Mouse (Mus musculus) ES-E14 (cell line): ENCODE measurements around the gene Cd40. TPM values are rescaled to one million over a fixed set of nuclear protein-coding genes. Genes with fewer than 3 reads are reported as not detected.
A peak's percentile ranks its signal among the peaks of the same experiment; 100 is the strongest.

Source experiments
- DNase-seq: peaks from one replicate; pipeline ENCODE4 v3.0.0-alpha.2; 2013; ENCODE audit warnings: low read depth, low spot score
- H3K27ac ChIP-seq: 2 replicates; pipeline ENCODE4 v1.5.1; 2012; ENCODE audit warnings: low read depth, mild to moderate bottlenecking, low read length, moderate library complexity, mixed read lengths; ENCODE audit not compliant: poor library complexity, insufficient read depth, severe bottlenecking
- H3K36me3 ChIP-seq: 2 replicates; pipeline ENCODE4 v1.6.1; 2012; ENCODE audit warnings: mild to moderate bottlenecking, low read length, moderate library complexity, mixed read lengths; ENCODE audit not compliant: control insufficient read depth, poor library complexity, insufficient read depth, severe bottlenecking
- H3K4me1 ChIP-seq, 2 experiments: fragments of 150-350 bp in 1 of 2; sonication (generic) in 1 of 2; 2 replicates each; pipeline ENCODE4 v1.6.1; 2012; ENCODE audit warnings: low read length in 2 of 2, mild to moderate bottlenecking in 1 of 2, mixed read lengths in 1 of 2; ENCODE audit not compliant: control insufficient read depth in 2 of 2, insufficient read depth in 2 of 2, poor library complexity in 1 of 2
- H3K4me3 ChIP-seq, 2 experiments: fragments of 150-350 bp in 1 of 2; sonication (generic) in 1 of 2; 2 replicates each; pipeline ENCODE4 v1.5.1; 2012; ENCODE audit warnings: low read length in 2 of 2, low read depth in 1 of 2, mild to moderate bottlenecking in 1 of 2, mixed read lengths in 1 of 2; ENCODE audit not compliant: insufficient read depth in 1 of 2, poor library complexity in 1 of 2, severe bottlenecking in 1 of 2
- H3K9ac ChIP-seq: 2 replicates; pipeline ENCODE4 v1.6.1; 2012; ENCODE audit warnings: low read depth, mild to moderate bottlenecking, low read length, mixed read lengths; ENCODE audit not compliant: poor library complexity, insufficient read depth, severe bottlenecking
- H3K9me3 ChIP-seq: fragments of 150-350 bp; sonication (generic); 2 replicates; pipeline ENCODE4 v1.6.1; 2012; ENCODE audit warnings: low read depth, mild to moderate bottlenecking, low read length; ENCODE audit not compliant: control insufficient read depth, insufficient read depth
- CHD2 ChIP-seq: IDR thresholded peaks from 2 replicates; pipeline ENCODE4 v1.6.1; 2014; ENCODE audit warnings: mild to moderate bottlenecking, low read depth, low read length, inconsistent platforms
- HCFC1 ChIP-seq: IDR thresholded peaks from 2 replicates; pipeline ENCODE4 v1.6.1; 2012; ENCODE audit warnings: low read length, inconsistent platforms, borderline replicate concordance; ENCODE audit not compliant: insufficient read depth
- MAFK ChIP-seq: IDR thresholded peaks from 2 replicates; pipeline ENCODE4 v1.6.1; 2014; ENCODE audit warnings: mild to moderate bottlenecking, low read depth, low read length, inconsistent platforms; ENCODE audit not compliant: insufficient read depth
- ZC3H11A ChIP-seq: IDR thresholded peaks from 2 replicates; pipeline ENCODE4 v1.6.1; 2012; ENCODE audit warnings: low read depth, mild to moderate bottlenecking, inconsistent platforms, low read length, borderline replicate concordance
- ZNF384 ChIP-seq: IDR thresholded peaks from 2 replicates; pipeline ENCODE4 v1.6.1; 2012; ENCODE audit warnings: low read depth, low read length, inconsistent platforms
- in situ Hi-C, 2 experiments: fragments of 600-800 bp; cut with MboI; formaldehyde crosslinking; loops; one replicate each; pipeline ENCODE4 v1.15.1; 2025; ENCODE audit warnings: low sequenced_read_pairs in 2 of 2, inconsistent platforms in 1 of 2; ENCODE audit not compliant: unreplicated experiment in 2 of 2
- total RNA-seq: library from RNA; depleted of rRNA; stranded (reverse); fragments of 300-350 nt; gene quantifications from 2 replicates; pipeline ENCODE4 v1.2.3, GENCODE M21; 2012

The Cd40 gene
- total RNA-seq, 1 experiment: 5.7 TPM

DNA sequence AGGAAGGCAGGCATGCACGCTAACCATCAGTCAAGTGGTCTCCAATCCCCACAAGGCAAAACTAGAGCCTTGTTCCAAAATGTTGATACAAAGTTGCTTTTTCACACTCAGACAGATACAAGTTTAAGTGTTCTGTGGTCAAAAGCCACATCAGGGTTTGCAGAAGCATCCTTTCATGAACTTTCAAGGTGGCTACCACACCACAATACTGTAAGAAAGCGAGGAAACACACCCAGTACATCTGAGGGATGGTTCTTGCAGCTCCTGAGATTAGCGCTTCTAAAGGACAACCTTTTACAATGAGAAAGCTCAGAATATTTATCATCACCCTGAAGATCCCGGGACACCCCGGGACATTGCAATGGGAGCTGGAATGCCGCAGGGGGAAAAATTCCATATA lies 22.1 kb upstream of the Cd40 start:
- H3K4me3 ChIP-seq: peak overlapping the region; percentile 87 to 96; a peak in 2 of 4 replicates
- no peak for TF ChIP-seq ZC3H11A
- no peak for TF ChIP-seq MAFK
- TF ChIP-seq CHD2: no peak
- no peak for TF ChIP-seq ZNF384
- no peak for TF ChIP-seq HCFC1
- in situ Hi-C loops: no loop called here
- no peaks in the 10 kb centered on the region for H3K36me3 ChIP-seq
- DNase-seq: no peak
- H3K9me3 ChIP-seq: no peaks in the 10 kb centered on the region
- peaks cover 1 to 12% of the 10 kb centered on the region in 2 experiments; a peak in 3 of 4 replicates for H3K4me1 ChIP-seq
- no peak overlapping the region; the same call in 1 of the 2 replicates for H3K9ac ChIP-seq
- no peak overlapping the region for H3K27ac ChIP-seq

DNA sequence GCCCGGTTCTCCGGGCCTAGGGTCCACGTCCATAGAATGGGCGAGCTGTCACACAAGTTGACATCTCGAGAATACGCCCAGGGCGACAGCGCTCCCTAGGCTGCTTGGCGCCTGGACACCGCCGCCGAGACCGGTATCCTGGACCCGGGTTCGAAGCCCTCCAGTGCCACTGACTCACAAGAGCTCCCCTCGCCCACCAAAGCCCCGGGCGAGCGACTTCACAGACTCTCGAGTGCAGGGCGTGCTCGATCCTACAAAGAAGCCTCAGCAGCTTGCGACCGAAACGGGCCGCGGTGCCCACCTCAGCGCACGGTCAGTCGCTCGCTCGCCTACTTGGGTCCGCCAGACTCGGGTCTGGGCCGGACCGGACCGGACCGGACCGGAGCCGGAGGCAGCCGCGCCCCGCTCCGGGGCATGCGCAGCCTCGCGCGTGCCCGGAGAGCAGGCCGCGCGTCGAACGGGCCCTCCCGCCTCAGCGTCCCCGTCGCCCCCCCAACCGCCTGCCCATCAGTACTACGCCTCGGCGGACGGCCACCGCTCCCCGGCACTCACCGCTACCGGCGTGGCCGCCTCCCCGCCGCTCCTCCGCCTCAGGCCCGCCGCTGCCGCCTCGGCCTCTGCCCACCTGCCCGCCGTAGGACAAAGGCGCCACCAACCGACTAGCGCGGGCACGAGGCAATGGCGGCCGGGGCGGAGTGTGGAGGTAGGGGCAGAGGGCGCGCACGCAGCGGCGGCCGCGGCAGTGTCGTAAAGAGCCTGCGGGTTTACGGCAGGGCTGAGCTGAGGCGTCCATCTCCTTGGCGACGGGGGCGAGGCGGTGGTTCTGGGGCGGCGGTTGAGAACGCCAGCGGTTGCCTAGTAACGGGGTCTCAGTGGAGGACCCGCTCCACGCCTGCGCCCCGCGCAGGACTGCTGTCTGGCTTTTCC lies 21.0 kb upstream of the Cd40 start, which contains the start of gene Ncoa5:
Gene Ncoa5 (minus strand): TSS at position 737 of the 927 bp plus-strand sequence.
- no peaks in the 10 kb centered on the region for H3K9me3 ChIP-seq
- TF ChIP-seq CHD2: no peak
- TF ChIP-seq HCFC1: peak; percentile 74
- H3K9ac ChIP-seq: peak within 1 kb of the TSS; percentile 93
- in situ Hi-C loops: no loop called here
- peak within 1 kb of the TSS; percentile 56; the same call in 1 of the 2 replicates for H3K27ac ChIP-seq
- H3K4me3 ChIP-seq: peak within 1 kb of the TSS; percentile 87 to 96
- H3K36me3 ChIP-seq: no peaks in the 10 kb centered on the region
- peak; percentile 96 for DNase-seq
- peaks cover under 1 to 8% of the 10 kb centered on the region in 2 experiments; a peak in 3 of 4 replicates for H3K4me1 ChIP-seq

DNA sequence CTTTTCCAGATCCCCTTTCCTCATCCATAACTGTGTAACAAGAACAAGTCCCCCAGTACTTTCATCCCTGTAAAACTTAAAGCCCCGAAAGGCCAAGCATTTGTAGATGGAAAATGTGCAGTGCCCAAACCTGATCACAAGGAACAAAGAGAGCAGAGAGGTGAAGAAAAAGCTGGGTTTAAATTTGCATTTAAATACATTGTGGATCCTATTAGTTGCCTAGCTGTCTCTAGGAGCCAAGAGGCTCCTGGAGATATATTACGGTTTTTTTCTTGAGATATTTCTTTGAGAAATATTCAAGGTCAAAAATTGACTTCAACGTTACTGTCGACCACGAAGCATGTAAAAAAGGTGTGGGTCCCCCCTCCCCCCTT lies 20.4 kb upstream of the Cd40 start:
- no peak overlapping the region for H3K27ac ChIP-seq
- in situ Hi-C loops: no loop called here
- peaks cover 0 to 8% of the 10 kb centered on the region in 2 experiments; a peak in 3 of 4 replicates for H3K4me1 ChIP-seq

DNA sequence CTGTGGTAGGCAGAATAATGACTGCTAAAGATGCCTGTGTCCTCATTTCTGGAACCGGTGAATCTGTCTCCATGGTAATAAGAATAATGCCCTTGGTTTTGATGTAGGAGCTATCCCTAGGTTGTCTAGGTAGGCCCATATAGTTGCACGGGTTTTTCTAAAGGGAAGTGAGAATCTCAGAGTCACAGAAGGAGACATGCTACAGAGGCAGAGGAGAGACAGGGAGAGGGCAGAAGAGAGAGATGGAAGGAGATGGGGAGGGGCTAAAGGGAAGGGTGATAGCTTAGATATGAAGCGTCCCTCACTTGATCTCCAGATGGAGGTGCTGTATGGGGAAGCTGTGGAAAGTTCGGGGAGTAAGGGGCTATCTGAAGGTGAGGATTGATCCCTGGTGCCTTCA lies 18.0 kb upstream of the Cd40 start:
- in situ Hi-C loops: no loop called here
- TF ChIP-seq HCFC1 (no peak), ZNF384 (no peak), ZC3H11A (no peak), MAFK (no peak), CHD2 (no peak)
- no peak for DNase-seq
- no peaks in the 10 kb centered on the region for H3K9me3 ChIP-seq
- H3K4me1 ChIP-seq: peaks cover 0 to 5% of the 10 kb centered on the region in 2 experiments; a peak in 1 of 4 replicates
- H3K36me3 ChIP-seq: no peaks in the 10 kb centered on the region
- H3K9ac ChIP-seq: no peak overlapping the region
- H3K27ac ChIP-seq: no peak overlapping the region
- H3K4me3 ChIP-seq: no peak overlapping the region

More for the DNA sequence above, 20.4 kb upstream of the Cd40 start:
- TF ChIP-seq HCFC1: no peak
- no peak for TF ChIP-seq ZC3H11A
- TF ChIP-seq ZNF384: no peak
- no peak for TF ChIP-seq CHD2
- TF ChIP-seq MAFK: no peak
- DNase-seq: no peak
- no peaks in the 10 kb centered on the region for H3K36me3 ChIP-seq
- H3K9me3 ChIP-seq: no peaks in the 10 kb centered on the region
- no peak overlapping the region for H3K9ac ChIP-seq
- H3K4me3 ChIP-seq: peak overlapping the region in 1 of 2 experiments; percentile 59; a peak in 2 of 4 replicates
